Mouse (Mus musculus) megakaryocyte-erythroid progenitor cell, adult 5-6 weeks (primary cell): ENCODE measurements around the gene Pdss2. TPM values are rescaled to one million over a fixed set of nuclear protein-coding genes. Genes with fewer than 3 reads are reported as not detected.
A peak's percentile ranks its signal among the peaks of the same experiment; 100 is the strongest.

ENCODE experiments used
- ATAC-seq: replicated peaks from 2 replicates; pipeline ENCODE4 v1.8.0; 2016; ENCODE audit warnings: mild to moderate bottlenecking, inconsistent platforms; ENCODE audit not compliant: severe bottlenecking, poor library complexity, low FRiP score, low TSS enrichment
- total RNA-seq, 2 experiments: library from RNA; stranded (forward) in 1 of 2; stranded (reverse) in 1 of 2; fragments of 200-1000, 215-1000 nt in 1 of 2; fragments of >200 nt in 1 of 2; fragmentation: Nextera tagmentation in 1 of 2; gene quantifications; 2 replicates each; pipeline ENCODE4 v1.2.3; 2014 to 2017

Pdss2 gene
- total RNA-seq (2014; fragmentation: Nextera tagmentation) (18.9 and 20.2 TPM in 2 replicates), total RNA-seq (2017) (25.5 and 27.2 TPM in 2 replicates)

DNA sequence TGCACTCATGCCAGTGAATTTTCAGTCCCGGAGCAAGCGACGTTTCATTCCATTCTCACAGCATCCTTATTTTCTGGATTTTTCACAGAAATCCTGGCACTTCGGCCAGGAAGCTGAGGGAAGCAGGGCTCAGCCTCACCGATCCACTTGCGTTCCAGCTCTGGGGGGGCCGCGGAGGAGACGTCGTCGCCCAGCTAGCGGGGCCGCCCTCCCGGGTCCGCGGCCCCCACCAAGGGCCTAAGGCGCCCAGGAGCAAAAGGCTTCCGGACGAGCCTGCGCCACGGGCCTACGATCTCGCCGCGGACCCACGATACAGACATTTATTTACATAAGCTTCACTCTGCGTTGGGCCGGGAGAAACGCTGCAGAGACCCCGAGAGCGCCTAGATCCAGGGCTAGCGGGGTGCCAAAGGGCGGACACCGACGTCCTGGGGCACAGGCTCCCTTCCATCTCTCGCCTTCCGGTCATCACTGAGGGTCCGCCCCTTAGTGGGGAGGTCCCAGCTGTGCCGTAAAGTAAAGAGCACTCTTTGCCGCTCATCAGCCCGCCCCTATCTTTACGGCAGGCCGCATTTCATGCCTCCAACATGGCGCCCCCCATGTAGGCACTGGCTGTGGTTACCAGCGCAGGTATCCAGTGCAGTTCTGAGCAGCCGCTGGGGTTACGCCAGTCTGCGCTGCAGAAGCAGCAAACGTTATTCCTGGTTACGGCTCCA lies at the start of gene Pdss2:
Gene Pdss2, plus strand, starts transcription at position 577 of the 716 bp plus-strand sequence.
- ATAC-seq = peak; percentile 99

DNA sequence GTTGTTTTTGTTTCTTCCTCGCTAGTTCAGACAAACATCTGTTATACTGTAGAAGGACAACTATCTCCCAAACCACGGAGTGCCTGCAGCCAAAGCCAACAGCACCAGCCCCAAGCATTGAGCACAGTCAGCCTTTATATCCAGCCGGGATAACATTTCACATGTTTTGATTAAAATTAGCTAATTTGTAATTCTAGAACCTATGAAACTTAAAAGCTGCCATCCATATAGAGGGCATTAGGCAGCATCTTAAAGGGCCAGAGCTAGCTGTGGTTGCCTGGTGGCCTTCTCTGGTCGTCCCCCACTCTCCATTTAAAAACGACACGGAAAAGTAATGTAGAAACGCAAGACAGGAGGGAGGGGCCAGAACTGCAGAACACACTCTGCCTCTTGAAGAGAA lies 49.2 kb upstream of the Pdss2 start:
- no peak for ATAC-seq

DNA sequence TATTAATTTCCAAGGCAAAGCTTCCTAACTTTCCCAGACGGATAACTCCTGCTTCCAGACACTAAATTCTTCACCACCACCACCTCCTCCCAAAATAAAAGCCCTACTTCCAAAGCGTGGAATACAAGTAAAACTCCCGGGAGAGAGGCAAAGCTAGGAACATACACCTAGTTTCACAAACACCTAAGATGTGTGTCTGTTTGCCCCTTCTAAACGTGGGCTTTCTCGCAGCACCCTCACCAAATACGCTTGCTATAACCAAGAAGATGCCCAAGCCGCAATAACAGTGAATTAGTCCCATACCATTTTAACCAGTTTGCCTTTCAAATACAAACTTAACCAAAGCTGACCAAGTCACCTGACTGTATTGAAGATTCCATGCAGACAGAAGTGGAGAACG lies 48.7 kb upstream of the Pdss2 start:
- ATAC-seq = no peak

DNA sequence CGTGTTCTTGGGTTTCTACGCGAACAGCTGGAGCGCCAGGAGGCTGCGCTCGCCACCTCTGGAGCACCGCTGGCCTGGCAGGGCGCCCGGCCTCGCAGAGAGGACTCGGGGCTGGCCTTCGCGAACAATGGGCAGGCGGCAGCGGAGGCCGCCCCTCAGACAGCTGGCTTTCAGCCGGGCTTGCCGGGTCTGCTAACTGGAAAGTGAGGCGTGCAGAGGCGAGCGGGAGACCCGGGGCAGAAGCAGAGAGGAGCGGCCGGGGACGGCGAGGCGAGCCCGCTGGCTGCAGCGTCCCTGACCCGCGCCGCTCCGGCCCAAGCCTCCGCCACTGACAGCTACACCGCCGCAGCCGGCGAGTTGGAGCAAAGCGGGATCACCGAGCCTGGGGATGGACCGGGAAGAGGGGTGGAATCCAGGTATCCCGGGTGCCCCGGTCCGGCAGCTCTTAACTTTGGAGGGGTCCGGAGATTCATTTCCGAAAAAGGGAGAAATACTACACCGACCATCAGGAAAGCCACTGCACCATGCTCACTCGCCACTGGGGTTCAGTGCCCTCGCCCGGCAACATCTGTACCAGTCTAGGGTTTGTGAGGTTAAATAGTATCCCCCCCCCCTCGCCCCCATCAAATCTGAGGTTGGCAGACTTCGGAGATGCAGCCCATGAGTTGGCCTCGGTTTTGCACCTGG lies 48.0 kb upstream of the Pdss2 start:
- no peak for ATAC-seq

DNA sequence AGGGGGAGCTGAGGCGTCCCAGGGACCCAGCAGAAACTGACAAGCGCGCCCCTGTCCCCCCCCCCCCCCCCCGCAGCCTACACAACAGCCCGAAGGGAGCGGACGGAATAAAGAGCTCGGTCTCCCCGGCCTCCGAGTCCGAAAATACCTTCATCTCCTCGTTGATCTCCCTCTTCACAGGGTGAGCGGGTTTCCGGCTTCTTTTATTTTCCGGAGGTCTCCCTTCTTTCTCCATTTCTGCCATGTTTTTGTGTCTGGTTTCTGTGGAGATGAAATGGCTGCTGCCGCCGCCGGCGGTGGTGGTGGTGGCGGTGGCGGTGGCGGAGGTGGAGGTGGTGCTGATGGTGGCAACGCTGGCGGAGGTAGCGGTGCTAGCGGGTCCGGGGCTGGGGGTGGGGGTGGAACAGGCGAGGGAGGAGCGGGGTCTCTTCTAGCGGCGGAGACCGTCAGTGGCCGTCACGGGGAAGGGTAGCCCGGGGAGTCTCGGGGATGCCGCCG lies 47.4 kb upstream of the Pdss2 start:
- no peak for ATAC-seq

DNA sequence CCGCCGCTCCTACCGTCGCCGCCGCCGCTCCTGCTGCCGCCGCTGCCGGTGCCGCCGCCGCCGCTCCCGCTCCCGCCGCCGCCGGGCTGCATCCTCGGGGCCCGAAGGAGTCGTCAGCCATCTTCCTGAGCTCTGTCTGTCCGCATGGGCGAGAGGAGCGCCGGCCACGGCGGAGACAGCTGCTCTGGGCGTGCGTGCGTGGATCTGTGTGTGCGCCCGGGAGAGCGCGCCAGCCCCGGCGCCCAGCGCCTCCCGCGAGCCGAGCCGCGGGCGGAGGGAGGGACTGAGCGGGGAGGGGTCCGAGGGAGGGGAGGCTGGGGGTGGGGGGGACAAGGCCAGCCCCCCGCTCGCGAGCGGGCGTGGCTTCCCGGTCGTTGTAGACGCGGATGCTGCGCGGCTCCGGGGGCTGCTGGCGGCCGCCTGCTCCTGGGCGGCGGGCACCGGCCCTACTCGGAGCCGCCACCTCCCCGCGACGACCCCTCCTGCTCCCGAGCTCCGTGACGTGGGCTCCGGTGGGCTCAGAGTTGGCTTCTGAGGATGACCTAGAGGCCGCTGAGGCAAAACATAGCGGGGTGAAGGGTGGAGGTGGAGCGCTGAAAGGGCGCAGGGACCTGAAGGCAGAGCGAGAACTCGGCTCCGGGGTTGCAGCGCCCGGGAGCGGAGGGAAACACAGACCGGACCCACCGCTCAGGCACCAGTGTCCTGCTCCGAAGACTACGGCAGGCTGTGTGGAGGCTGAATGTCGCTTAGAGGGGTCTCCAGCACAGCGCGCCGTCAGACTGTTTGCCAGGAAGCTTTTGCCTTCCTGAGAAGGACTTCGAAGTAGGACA lies 46.7 kb upstream of the Pdss2 start, which contains the start of the genes Sobp and 9030612E09Rik:
Gene Sobp, minus strand, starts transcription at position 205 of the 830 bp plus-strand sequence.
Gene 9030612E09Rik, plus strand, starts transcription at position 379 of the 830 bp plus-strand sequence.
- no peak for ATAC-seq

DNA sequence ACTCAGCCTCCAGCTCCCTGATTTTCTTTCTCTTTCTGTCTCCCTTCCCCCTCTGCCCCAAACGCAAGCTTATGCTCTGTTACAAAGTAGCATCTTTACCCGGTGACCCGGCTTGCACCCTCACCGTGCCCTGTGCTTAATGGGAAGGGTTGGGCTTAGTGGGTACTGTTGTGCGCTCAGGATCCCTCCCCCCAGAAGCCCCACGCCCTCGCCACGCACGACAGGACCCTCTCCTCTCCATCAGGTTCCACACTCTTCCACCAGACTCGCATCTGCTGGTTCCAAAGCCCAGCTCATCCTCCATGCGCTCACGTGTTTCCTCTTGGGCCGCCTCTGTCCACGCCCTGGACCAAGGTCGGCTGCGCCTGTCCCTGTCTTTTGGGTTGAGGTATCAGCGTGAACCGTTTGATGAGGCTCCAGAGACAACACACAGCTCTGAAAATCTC lies 46.1 kb upstream of the Pdss2 start:
- no peak for ATAC-seq

DNA sequence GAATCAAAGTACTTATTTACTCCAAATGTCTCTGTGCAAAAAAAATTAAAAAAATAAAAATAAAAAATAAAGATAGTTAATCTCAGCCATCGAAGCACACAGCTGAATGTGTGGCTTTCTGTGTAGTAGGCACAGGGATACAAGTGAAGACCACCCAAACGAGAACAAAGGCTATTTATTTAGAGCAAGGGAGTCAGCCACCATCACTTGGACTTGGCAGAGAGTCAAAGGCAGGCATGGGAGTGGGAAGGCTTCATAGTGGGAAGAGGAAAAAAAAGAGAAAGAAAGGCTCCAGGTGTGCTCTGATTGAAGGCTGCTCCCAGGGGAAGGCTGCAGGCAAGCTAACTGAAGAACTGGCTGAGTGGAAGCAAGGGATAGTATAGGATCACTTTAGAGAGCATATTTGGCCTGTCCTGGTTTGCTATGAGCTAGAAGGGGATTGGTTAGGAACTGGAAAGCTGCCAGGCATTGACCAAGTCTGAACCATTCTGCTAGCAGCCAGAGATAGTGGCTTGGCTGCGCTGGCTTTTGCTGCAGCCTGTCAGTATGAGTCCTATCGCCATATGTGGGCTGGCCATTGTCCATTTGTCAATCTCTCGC lies 40.9 kb upstream of the Pdss2 start:
- no peak for ATAC-seq

DNA sequence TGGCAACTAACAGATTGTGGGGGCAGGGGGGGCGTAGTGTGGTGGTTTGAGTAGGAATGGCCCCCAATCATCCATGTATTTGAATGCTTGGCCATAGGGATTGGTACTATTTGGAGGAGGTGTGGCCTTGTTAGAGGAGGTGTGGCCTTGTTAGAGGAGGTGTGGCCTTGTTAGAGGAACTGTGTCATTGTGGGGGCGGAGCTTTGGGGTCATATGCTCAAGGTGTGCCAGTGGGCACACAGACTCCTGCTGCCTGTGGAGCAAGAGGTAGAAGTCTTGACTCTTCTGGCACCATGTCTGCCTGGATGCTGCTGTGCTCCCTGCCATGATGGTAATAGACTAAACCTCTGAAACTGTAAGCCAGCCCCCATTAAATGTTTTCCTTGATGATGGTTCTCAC lies 21.1 kb upstream of the Pdss2 start:
- ATAC-seq = no peak

DNA sequence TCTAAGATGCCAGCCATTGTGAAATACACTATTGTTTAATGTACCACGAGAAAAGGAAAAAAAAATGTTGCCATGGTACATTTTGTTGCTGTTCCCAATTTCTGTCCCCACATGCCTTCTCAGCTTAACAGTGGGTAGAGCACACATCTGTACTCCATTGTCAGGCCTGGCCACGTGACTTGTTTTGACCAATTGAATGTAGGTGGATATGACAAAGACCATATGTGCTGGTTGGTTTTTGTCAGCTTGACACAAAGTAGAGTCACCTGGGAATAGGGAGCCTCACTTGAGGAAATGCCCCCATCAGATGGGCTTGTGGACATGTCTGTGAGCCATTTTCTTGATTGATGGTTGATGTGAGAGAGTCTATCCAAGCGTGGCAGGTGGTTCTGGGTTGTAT lies 17.4 kb upstream of the Pdss2 start:
- ATAC-seq = no peak

DNA sequence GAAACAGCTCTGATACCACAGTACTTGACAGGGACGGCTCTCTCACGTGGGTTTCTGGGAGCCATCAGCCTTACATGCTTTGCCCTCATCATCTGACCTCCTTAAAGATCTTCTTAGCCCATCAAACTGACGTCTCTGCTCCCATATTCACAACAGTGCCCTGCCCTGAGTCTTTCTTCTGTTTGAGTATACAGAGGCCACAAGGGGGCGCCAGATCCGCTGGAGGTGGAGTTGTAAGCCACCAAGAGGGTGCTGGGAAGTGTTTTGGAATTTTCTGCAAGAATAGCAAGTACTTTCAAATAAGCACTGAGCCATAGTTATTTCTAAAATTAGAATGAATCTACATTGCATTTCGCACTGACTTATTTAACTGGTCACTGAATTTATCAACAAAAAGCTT lies 9.4 kb upstream of the Pdss2 start:
- 0 out of 2 replicates have a peak, but pooled peaks have one; percentile 61 for ATAC-seq

DNA sequence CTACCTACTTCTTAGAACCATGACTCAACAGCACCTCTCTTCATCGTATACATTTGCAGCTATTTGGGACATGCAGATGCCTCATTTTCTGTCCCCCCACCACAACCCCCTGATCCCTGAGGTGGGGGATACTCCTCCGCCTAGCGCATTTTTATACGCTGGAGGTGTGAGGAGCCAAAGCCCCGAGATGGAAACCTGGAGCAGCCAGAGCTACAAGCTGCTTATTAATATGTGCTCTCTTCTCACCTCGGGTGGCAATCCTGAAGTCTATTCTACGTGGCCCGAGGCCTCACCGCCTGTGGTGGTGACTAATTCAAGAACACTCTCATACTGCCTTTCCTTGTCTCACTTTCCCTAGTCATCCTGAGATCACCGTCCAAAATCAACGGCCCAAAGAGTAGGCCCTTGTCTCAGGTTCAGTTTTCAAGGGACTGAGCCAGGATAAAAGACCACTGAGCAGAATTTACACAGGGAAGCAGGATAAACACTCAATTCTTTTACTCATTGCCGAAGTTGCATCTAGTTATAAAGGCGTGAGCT lies 3.9 kb upstream of the Pdss2 start:
- ATAC-seq = no peak

DNA sequence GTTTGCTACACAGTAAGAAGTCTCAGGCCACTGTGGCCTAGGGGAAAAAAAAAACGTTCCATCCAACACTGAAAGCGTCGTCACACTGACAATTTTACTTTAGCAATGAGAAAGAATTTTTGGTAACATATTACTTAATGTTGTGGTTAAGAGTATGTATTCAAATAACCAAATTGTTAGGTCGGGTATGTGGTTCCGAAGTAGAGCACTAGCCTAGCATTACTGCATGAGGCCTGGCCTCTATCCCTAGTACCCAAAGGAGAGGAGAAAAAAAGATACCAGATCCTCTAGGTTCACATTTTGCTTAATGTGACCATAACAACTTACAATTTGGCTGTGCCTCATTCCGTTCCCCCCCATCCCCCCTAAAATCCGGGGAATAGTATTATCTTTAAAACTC lies 807 bp upstream of the Pdss2 start:
- no peak for ATAC-seq

DNA sequence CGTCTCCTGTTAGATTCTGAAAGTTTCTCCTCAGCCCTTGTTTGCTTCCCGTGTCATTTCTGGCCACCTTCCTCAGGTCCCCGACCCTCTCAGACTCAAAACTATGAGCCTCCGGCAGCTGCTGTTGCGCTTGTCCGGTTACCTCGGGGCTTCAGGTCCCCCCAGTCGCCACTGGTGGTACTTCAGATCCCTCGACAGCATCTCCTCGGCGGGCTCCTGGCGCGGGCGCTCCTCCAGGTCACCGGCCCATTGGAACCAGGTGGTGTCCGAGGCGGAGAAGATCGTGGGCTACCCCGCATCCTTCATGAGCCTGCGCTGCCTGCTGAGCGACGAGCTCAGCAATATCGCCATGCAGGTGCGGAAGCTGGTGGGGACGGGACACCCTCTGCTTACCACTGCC lies 373 bp downstream of the Pdss2 start:
- ATAC-seq = peak; percentile 69

DNA sequence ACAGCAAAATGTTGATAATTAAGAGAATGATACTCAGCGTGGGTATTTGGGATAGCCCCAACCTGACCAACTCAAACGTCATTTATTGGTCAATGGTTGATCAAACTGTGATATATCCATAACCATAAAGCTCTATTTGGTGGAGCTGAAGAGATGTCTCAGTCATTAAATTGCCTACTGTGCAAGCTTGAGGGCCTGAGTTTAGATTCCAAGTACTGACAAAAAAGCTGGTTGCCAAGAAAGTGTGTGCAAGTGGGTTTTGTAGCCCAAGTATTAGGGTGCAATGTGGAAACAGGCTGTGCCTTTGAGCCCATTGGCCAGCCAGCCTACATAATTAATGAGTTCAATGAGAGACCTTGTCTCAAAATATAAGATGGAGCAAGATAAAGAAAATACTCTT lies 2.1 kb downstream of the Pdss2 start:
- ATAC-seq = no peak

DNA sequence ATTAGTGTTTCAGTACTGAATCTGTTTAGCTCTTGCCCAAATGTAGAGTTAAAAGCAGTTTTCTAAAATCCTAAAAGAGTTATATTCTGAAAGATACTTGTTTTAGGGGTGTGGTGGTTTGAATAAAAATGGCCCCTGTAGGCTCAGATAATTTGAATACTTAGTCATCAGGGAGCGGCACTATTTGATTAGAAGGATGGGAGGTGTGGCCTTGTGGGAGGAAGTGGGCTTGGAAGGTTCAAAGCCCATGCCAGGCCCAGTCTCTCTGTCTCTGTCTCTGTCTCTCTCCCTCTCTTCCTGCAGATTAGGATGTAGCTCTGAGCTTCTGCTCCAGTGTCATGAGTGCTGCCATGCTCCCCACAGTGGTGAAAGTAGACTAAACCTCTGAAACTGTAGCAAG lies 5.1 kb downstream of the Pdss2 start:
- ATAC-seq = no peak

DNA sequence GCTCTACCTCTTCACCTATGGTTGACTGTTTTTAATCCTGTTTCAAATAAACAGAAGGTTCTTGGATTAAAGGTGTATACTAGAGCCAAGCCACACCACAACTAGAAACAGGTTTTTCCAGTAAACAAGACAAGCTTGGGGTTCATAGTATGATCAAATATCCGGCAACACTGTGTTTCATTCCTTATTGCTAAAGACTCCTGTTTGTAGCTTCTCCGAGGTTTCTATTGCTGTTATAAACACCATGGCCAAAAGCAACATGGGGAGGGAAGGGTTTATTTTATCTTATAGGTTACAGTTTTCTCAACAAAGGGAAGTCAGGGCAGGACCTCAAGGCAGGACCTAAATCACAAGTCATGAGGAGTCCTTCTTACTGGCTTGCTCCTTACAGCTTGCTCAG lies 8.0 kb downstream of the Pdss2 start:
- no peak for ATAC-seq

DNA sequence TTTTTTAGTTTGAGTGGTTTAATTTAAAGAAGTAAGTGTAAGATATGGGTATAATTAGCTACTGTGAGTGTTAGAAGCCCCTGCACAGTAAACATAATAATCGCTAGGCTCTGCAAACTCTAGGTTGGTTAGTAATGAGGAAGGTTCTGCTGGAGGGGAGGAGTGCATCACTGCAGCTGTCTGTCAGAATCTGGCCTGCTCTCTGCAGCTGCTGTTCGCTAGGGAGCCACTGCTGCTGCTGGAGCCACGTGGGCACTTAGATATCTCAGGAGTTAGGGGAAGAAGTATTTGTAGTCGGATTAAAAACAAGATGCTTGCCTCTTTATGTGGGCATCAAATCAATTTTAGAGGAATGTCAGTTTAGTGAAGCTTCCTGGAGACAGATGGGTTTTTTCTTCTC lies 13.2 kb downstream of the Pdss2 start:
- ATAC-seq = no peak

DNA sequence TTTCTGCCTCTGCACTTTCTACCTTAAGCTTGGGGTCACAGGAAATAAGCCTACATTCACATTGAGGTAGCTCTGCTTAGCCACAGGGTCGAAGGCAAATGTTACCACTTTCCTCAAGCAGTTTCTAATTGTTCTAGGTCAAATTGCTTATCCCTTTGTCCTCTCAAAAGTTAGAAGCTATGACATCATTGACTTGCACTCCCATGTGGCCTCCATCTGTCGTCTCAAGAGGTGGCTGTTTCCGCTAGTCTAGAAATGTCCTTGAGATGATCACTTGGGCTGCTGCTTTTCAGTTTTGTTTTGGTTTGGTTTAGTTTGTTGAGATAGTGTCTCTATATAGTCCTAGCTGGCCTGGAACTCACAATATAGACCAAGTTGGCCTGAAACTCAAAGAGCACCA lies 13.7 kb downstream of the Pdss2 start:
- no peak for ATAC-seq
